Mouse (Mus musculus) hindbrain, embryonic 15.5 days (tissue): ENCODE results near the gene Rcc1. TPM values are rescaled to one million over a fixed set of nuclear protein-coding genes. Genes with fewer than 3 reads are reported as not detected.
"Not testable (repeated sequence)": the region's sequence is repeated elsewhere in the genome, so short reads cannot be mapped to it uniquely, and the experiment has no call there.

Experiments used
- ATAC-seq: fragments of 200-750 bp; cut with Nextera tagmentation; 2 replicates; pipeline ENCODE4 v1.8.0; 2017; ENCODE audit warnings: low read depth, moderate number of reproducible peaks, moderate TSS enrichment; ENCODE audit not compliant: low FRiP score
- H3K27ac ChIP-seq: fragments of 300-500 bp; sonication (generic); replicated peaks from 2 replicates; pipeline ENCODE4 v1.5.1; 2015; ENCODE audit warnings: mild to moderate bottlenecking, inconsistent platforms
- H3K27me3 ChIP-seq: fragments of 300-500 bp; sonication (generic); 2 replicates; pipeline ENCODE4 v1.6.1; 2015; ENCODE audit warnings: control low read depth, inconsistent platforms
- H3K36me3 ChIP-seq: fragments of 300-500 bp; sonication (generic); 2 replicates; pipeline ENCODE4 v1.6.1; 2015; ENCODE audit warnings: control low read depth, inconsistent platforms
- H3K4me1 ChIP-seq: fragments of 300-500 bp; sonication (generic); replicated peaks from 2 replicates; pipeline ENCODE4 v1.6.1; 2015; ENCODE audit warnings: control low read depth, inconsistent platforms
- H3K4me2 ChIP-seq: fragments of 300-500 bp; sonication (generic); 2 replicates; pipeline ENCODE4 v1.6.1; 2015; ENCODE audit warnings: moderate library complexity, mild to moderate bottlenecking, inconsistent platforms
- H3K4me3 ChIP-seq: fragments of 300-500 bp; sonication (generic); 2 replicates; pipeline ENCODE4 v1.5.1; 2015; ENCODE audit warnings: mild to moderate bottlenecking, inconsistent platforms
- H3K9ac ChIP-seq: fragments of 300-500 bp; sonication (generic); 2 replicates; pipeline ENCODE4 v1.6.1; 2015; ENCODE audit warnings: inconsistent platforms
- H3K9me3 ChIP-seq: fragments of 300-500 bp; sonication (generic); 2 replicates; pipeline ENCODE4 v1.6.1; 2016; ENCODE audit warnings: control low read depth, inconsistent platforms
- WGBS: fragments of 180-500 bp; shearing (Covaris S2); methylation state at CpG from one replicate; pipeline ENCODE4 v1.1.7; 2015; 5-methylcytosine and 5-hydroxymethylcytosine counted together
- polyA plus RNA-seq: library from polyadenylated mRNA; unstranded; fragments of >200 nt; fragmentation: Nextera tagmentation; extraction: Ambion mirVana; gene quantifications from 2 replicates; pipeline ENCODE4 v1.2.1, GENCODE M21; 2015

Gene Rcc1
- polyA plus RNA-seq, 1 experiment from 2014 or later = 35.4 TPM

DNA sequence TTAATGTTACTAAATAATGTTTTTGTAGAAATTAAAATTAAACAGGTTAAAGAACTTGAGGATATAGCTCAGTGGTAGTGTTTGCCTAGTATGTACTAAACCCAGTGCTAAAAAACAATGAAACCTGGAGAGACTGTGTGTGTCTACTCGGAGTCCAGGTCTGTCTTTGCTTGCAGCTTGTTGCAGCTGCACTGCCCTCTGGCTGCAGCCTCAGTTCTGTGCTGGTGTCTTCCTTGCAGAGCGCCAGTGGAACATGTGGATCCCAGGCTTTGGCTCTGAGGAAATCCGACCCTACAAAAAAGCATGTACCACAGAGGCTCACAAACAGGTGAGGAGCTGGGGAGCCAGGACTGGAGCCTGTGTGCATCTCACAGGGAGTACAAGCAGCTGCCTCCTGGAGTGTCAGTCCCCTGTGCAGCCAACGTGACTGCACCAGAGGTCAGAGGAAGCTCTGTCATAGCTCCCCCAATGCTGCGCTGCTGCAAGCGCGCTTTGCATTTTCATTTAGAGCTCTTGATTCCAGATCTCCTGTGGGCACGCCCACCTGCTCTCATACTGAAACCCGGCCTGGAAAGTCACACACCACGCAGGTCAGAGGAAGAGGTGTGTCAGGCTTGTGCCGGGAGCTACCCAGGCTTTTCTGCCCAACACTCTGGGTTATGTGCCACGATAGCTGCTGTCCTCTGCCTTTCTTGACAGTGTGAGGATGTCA is 61.6 kb downstream of the Rcc1 start:
- H3K9me3 ChIP-seq = no peaks in the 10 kb centered on the region
- H3K27me3 ChIP-seq = no peaks in the 10 kb centered on the region
- H3K4me2 ChIP-seq = no peak overlapping the region
- no peak for ATAC-seq
- WGBS = 83% methylated on average over 12 of the region's 12 CpGs
- no peak overlapping the region for H3K9ac ChIP-seq
- no peak overlapping the region for H3K27ac ChIP-seq
- no peak overlapping the region for H3K4me3 ChIP-seq
- H3K36me3 ChIP-seq = peaks cover 39% of the 10 kb centered on the region
- H3K4me1 ChIP-seq = no peaks in the 10 kb centered on the region

DNA sequence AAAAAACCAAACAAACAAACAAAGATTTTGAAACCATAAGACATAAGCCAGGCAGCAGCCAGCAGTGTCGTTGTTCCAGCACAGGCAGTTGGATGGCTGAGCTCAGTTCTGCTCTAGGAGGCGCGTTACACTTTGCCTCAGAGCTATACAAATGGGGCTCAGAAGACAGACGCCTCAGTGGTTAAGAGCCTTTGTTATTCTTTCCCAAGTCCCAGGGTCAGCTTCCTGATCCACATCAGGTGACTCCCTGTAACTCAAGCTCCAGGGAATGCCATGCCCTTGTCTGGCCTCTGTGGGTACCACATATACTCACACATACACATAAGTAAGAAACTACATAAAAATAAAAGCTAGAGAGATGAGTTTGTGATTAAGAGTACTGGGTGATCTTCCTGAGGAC is 62.3 kb downstream of the Rcc1 start:
- Histone ChIP-seq H3K9ac (no peak overlapping the region), H3K27me3 (no peaks in the 10 kb centered on the region), H3K36me3 (peaks cover 45% of the 10 kb centered on the region), H3K4me3 (no peak overlapping the region), H3K27ac (no peak overlapping the region), H3K4me1 (no peaks in the 10 kb centered on the region), H3K4me2 (no peak overlapping the region), H3K9me3 (no peaks in the 10 kb centered on the region)
- no peak for ATAC-seq
- 90% methylated on average over 4 of the region's 4 CpGs for WGBS

- not testable (repeated sequence) for H3K9ac ChIP-seq, H3K9me3 ChIP-seq, H3K4me2 ChIP-seq, H3K4me3 ChIP-seq, H3K27me3 ChIP-seq, H3K4me1 ChIP-seq, ATAC-seq, H3K27ac ChIP-seq
- 88% methylated on average over 3 of the region's 5 CpGs for WGBS
- H3K36me3 ChIP-seq = peaks cover 57% of the 10 kb centered on the region
Measured at GRCm38 (mm10) chr4:132288840-132289239, 64.6 kb downstream of the Rcc1 start.

Other genes with a start within 250 kb of the Rcc1 start
- 0.61 and 0.80 TPM in 2 replicates for gene Oprd1, start 209.1 kb downstream of the Rcc1 start, polyA plus RNA-seq
- 102 and 105 TPM in 2 replicates for gene Ythdf2, start 141.3 kb downstream of the Rcc1 start, polyA plus RNA-seq
- gene Gmeb1, start 92.0 kb downstream of the Rcc1 start, polyA plus RNA-seq = 38.8 and 44.0 TPM in 2 replicates
- 41.8 and 42.3 TPM in 2 replicates for gene Taf12, start 79.2 kb downstream of the Rcc1 start, polyA plus RNA-seq
- 3.1 and 3.4 TPM in 2 replicates for gene Rab42, start 50.2 kb downstream of the Rcc1 start, polyA plus RNA-seq
- 71.9 and 80.2 TPM in 2 replicates for gene Trnau1ap, start 24.1 kb downstream of the Rcc1 start, polyA plus RNA-seq
- 8.0 and 8.1 TPM in 2 replicates for gene Phactr4, start 68.9 kb upstream of the Rcc1 start, polyA plus RNA-seq
- 14.6 and 16.1 TPM in 2 replicates for gene Med18, start 110.3 kb upstream of the Rcc1 start, polyA plus RNA-seq
- gene Sesn2, start 156.9 kb upstream of the Rcc1 start, polyA plus RNA-seq = 11.1 and 11.5 TPM in 2 replicates
- 1,320 and 1,434 TPM in 2 replicates for gene Atpif1, start 180.1 kb upstream of the Rcc1 start, polyA plus RNA-seq
- 133 and 135 TPM in 2 replicates for gene Dnajc8, start 181.9 kb upstream of the Rcc1 start, polyA plus RNA-seq
- 0.93 and 1.2 TPM in 2 replicates for gene Ptafr, start 210.5 kb upstream of the Rcc1 start, polyA plus RNA-seq